Mouse (Mus musculus) intestine, postnatal 0 days (tissue): Measurements from ENCODE around the gene Zfp672. TPM values are rescaled to one million over a fixed set of nuclear protein-coding genes. Genes with fewer than 3 reads are reported as not detected.

Experiments used
- ATAC-seq: fragments of 200-750 bp; cut with Nextera tagmentation; 2 replicates; pipeline ENCODE4 v1.8.0; 2017; ENCODE audit warnings: mild to moderate bottlenecking, moderate TSS enrichment, moderate library complexity
- H3K27ac ChIP-seq: fragments of 300-500 bp; sonication (generic); 2 replicates; pipeline ENCODE4 v1.5.1; 2014; ENCODE audit warnings: mild to moderate bottlenecking, low read depth, low read length, moderate library complexity
- H3K27me3 ChIP-seq: fragments of 300-500 bp; sonication (generic); replicated peaks from 2 replicates; pipeline ENCODE4 v1.6.1; 2014; ENCODE audit warnings: low read length, mixed read lengths; ENCODE audit not compliant: control insufficient read depth, insufficient read depth
- H3K36me3 ChIP-seq: fragments of 300-500 bp; sonication (generic); 2 replicates; pipeline ENCODE4 v1.6.1; 2014; ENCODE audit warnings: mild to moderate bottlenecking, moderate library complexity; ENCODE audit not compliant: control insufficient read depth, insufficient read depth
- H3K4me1 ChIP-seq: fragments of 300-500 bp; sonication (generic); replicated peaks from 2 replicates; pipeline ENCODE4 v1.6.1; 2014; ENCODE audit warnings: antibody characterized with exemption, low read length, mixed read lengths; ENCODE audit not compliant: control insufficient read depth, insufficient read depth
- H3K4me2 ChIP-seq: fragments of 300-500 bp; sonication (generic); replicated peaks from 2 replicates; pipeline ENCODE4 v1.6.1; 2014; ENCODE audit warnings: low read depth, mild to moderate bottlenecking, moderate library complexity
- H3K4me3 ChIP-seq: fragments of 300-500 bp; sonication (generic); 2 replicates; pipeline ENCODE4 v1.5.1; 2014; ENCODE audit warnings: low read depth, low read length
- H3K9ac ChIP-seq: fragments of 300-500 bp; sonication (generic); 2 replicates; pipeline ENCODE4 v1.6.1; 2014; ENCODE audit warnings: mild to moderate bottlenecking, low read depth, low read length
- H3K9me3 ChIP-seq: fragments of 300-500 bp; sonication (generic); 2 replicates; pipeline ENCODE4 v1.6.1; 2016; ENCODE audit warnings: mixed run types; ENCODE audit not compliant: control insufficient read depth
- CTCF ChIP-seq: sonication (generic); IDR thresholded peaks from 2 replicates; pipeline ENCODE4 v1.5.1; 2016; ENCODE audit warnings: low read depth, mild to moderate bottlenecking, control low read depth, antibody characterized with exemption, moderate library complexity
- WGBS: fragments of 180-500 bp; shearing (Covaris S2); extraction: QIAGEN DNeasy Blood & Tissue Kit; methylation state at CpG from one replicate; pipeline ENCODE4 v1.1.7; 2014; 5-methylcytosine and 5-hydroxymethylcytosine counted together
- polyA plus RNA-seq: library from polyadenylated mRNA; unstranded; fragments of >200 nt; fragmentation: Nextera tagmentation; extraction: Ambion mirVana; gene quantifications from 2 replicates; pipeline ENCODE4 v1.2.1, GENCODE M21; 2015

Gene Zfp672
- polyA plus RNA-seq, 1 experiment from 2014 or later = 33.8 TPM

- Histone ChIP-seq H3K27me3 (peaks cover 10% of the 10 kb centered on the region; the same call in 1 of the 2 replicates), H3K4me3 (no peak overlapping the region), H3K4me2 (no peak overlapping the region), H3K4me1 (no peaks in the 10 kb centered on the region), H3K9ac (no peak overlapping the region), H3K36me3 (no peaks in the 10 kb centered on the region), H3K27ac (no peak overlapping the region), H3K9me3 (no peaks in the 10 kb centered on the region)
- WGBS = 78% methylated on average over 5 of the region's 5 CpGs
- no peak for ATAC-seq
- TF ChIP-seq CTCF = no peak
Observed at GRCm38 (mm10) chr11:58282518-58282917, 47.6 kb downstream of the Zfp672 start.

GRCm38 (mm10) chr11:58281970-58282496 lies 48.1 kb downstream of the Zfp672 start:
- ATAC-seq = no peak
- no peak overlapping the region for H3K4me2 ChIP-seq
- no peak overlapping the region for H3K4me3 ChIP-seq
- WGBS = 84% methylated on average over 13 of the region's 13 CpGs
- H3K9ac ChIP-seq = no peak overlapping the region
- no peak overlapping the region for H3K27ac ChIP-seq
- TF ChIP-seq CTCF = no peak
- peaks cover 10% of the 10 kb centered on the region; the same call in 1 of the 2 replicates for H3K27me3 ChIP-seq
- H3K9me3 ChIP-seq = no peaks in the 10 kb centered on the region
- no peaks in the 10 kb centered on the region for H3K36me3 ChIP-seq
- no peaks in the 10 kb centered on the region for H3K4me1 ChIP-seq

GRCm38 (mm10) chr11:58275756-58276155 lies 54.4 kb downstream of the Zfp672 start:
- no peak overlapping the region for H3K27ac ChIP-seq
- H3K36me3 ChIP-seq = no peaks in the 10 kb centered on the region
- H3K9me3 ChIP-seq = no peaks in the 10 kb centered on the region
- TF ChIP-seq CTCF = no peak
- ATAC-seq = no peak
- no peak overlapping the region for H3K4me2 ChIP-seq
- H3K27me3 ChIP-seq = peaks cover 6% of the 10 kb centered on the region; the same call in 1 of the 2 replicates
- no peak overlapping the region for H3K9ac ChIP-seq
- no peak overlapping the region for H3K4me3 ChIP-seq
- no peaks in the 10 kb centered on the region for H3K4me1 ChIP-seq
- WGBS = 71% methylated on average over 4 of the region's 4 CpGs

GRCm38 (mm10) chr11:58274572-58274971 lies 55.6 kb downstream of the Zfp672 start, which contains the start of gene 4930438A08Rik:
Gene 4930438A08Rik, plus strand, starts transcription at chr11:58274799.
- H3K4me2 ChIP-seq = no peak within 1 kb of the TSS
- no peak within 1 kb of the TSS for H3K27ac ChIP-seq
- TF ChIP-seq CTCF = no peak
- H3K36me3 ChIP-seq = no peaks in the 10 kb centered on the region
- no peaks in the 10 kb centered on the region for H3K4me1 ChIP-seq
- H3K4me3 ChIP-seq = no peak within 1 kb of the TSS
- peaks cover 6% of the 10 kb centered on the region; the same call in 1 of the 2 replicates for H3K27me3 ChIP-seq
- no peak for ATAC-seq
- no peak within 1 kb of the TSS for H3K9ac ChIP-seq
- WGBS = 50% methylated on average over 2 of the region's 2 CpGs
- H3K9me3 ChIP-seq = no peaks in the 10 kb centered on the region

GRCm38 (mm10) chr11:58268285-58268684 lies 61.9 kb downstream of the Zfp672 start:
- no peaks in the 10 kb centered on the region for H3K4me1 ChIP-seq
- no peaks in the 10 kb centered on the region for H3K36me3 ChIP-seq
- no peak overlapping the region for H3K4me2 ChIP-seq
- no peak overlapping the region for H3K27ac ChIP-seq
- TF ChIP-seq CTCF = no peak
- no peak overlapping the region for H3K4me3 ChIP-seq
- H3K9ac ChIP-seq = no peak overlapping the region
- no peaks in the 10 kb centered on the region for H3K27me3 ChIP-seq
- WGBS = 57% methylated on average over 3 of the region's 3 CpGs
- no peaks in the 10 kb centered on the region for H3K9me3 ChIP-seq
- ATAC-seq = no peak

Other genes with a start within 250 kb of the Zfp672 start
- not detected in 2 replicates for gene Gm12248, start 237.2 kb downstream of the Zfp672 start, polyA plus RNA-seq
- gene Cnot8, start 226.2 kb downstream of the Zfp672 start, polyA plus RNA-seq = 43.2 and 46.2 TPM in 2 replicates
- gene Gemin5, start 161.8 kb downstream of the Zfp672 start, polyA plus RNA-seq = 3.6 and 4.0 TPM in 2 replicates
- gene Mrpl22, start 158.7 kb downstream of the Zfp672 start, polyA plus RNA-seq = 86.2 and 90.1 TPM in 2 replicates
- gene Igtp, start 130.8 kb downstream of the Zfp672 start, polyA plus RNA-seq = 10.9 and 11.5 TPM in 2 replicates
- 5.4 and 6.4 TPM in 2 replicates for gene Irgm2, start 130.7 kb downstream of the Zfp672 start, polyA plus RNA-seq
- gene 4930438A08Rik, start 55.5 kb downstream of the Zfp672 start, polyA plus RNA-seq = not detected in 2 replicates
- gene Zfp692, start 23.3 kb downstream of the Zfp672 start, polyA plus RNA-seq = 3.9 and 4.7 TPM in 2 replicates
- gene Sh3bp5l, start 385 bp upstream of the Zfp672 start, polyA plus RNA-seq = 13.2 and 14.7 TPM in 2 replicates
- gene Lypd8, start 48.7 kb upstream of the Zfp672 start, polyA plus RNA-seq = 1,454 and 1,717 TPM in 2 replicates
- 0.77 and 4.8 TPM in 2 replicates for gene 1810065E05Rik, start 90.8 kb upstream of the Zfp672 start, polyA plus RNA-seq
- gene Gm12253, start 102.2 kb upstream of the Zfp672 start, polyA plus RNA-seq = not detected in 2 replicates
- not detected in 2 replicates for gene Lypd9, start 122.6 kb upstream of the Zfp672 start, polyA plus RNA-seq
- gene Olfr30, start 131.9 kb upstream of the Zfp672 start, polyA plus RNA-seq = not detected in 2 replicates
- not detected in 2 replicates for gene Olfr332, start 162.2 kb upstream of the Zfp672 start, polyA plus RNA-seq
- not detected in 2 replicates for gene Olfr331, start 172.2 kb upstream of the Zfp672 start, polyA plus RNA-seq
- not detected in 2 replicates for gene Olfr330, start 204.5 kb upstream of the Zfp672 start, polyA plus RNA-seq
- not detected in 2 replicates for gene Olfr329-ps, start 216.1 kb upstream of the Zfp672 start, polyA plus RNA-seq
- not detected in 2 replicates for gene Olfr328, start 225.3 kb upstream of the Zfp672 start, polyA plus RNA-seq
- not detected in 2 replicates for gene Olfr224, start 240.2 kb upstream of the Zfp672 start, polyA plus RNA-seq
- gene Olfr325, start 247.4 kb upstream of the Zfp672 start, polyA plus RNA-seq = not detected in 2 replicates